Mouse (Mus musculus): ENCODE measurements around the gene Dbx2. TPM values are rescaled to one million over a fixed set of nuclear protein-coding genes. Genes with fewer than 3 reads are reported as not detected.
A peak's percentile ranks its signal among the peaks of the same experiment; 100 is the strongest.

The Dbx2 gene
- total and polyA plus RNA-seq, 3 experiments = 0.04 to 0.15 TPM; not detected in 1

DNA sequence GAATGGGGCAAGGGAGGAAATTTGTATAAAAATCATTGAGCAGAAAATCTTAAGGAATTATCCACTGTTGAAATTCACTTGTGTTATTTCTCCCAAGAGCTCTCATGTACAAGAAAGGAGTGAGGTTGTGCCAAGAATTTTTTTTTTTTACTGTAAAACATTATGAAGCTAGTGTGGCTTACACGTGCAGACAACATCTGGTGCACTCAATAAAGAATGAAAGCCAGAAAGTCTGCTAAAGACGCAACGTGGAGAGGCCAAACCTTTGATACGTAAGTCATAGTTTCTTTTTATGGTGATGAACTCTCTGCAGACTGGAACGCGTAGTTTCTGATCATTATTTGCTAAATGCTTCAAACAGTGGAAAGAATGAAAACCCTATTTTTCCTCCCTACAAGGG is 54.6 kb downstream of the Dbx2 start:
- no peak for TF ChIP-seq ETS1 (IDR thresholded peaks at IDR 0.05; ENCODE audit: low read depth, low read length)
- no peak for TF ChIP-seq POLR2AphosphoS2 (IDR thresholded peaks at IDR 0.05; ENCODE audit: low read length)
- no peak for TF ChIP-seq SMC3 (IDR thresholded peaks at IDR 0.05; ENCODE audit: low read depth, low read length)
- no peak for TF ChIP-seq MYB (IDR thresholded peaks at IDR 0.05; ENCODE audit: low read depth, low read length)
- TF ChIP-seq MYC (IDR thresholded peaks at IDR 0.05; ENCODE audit: low read depth, low read length) = no peak
- no peak for TF ChIP-seq BHLHE40 (IDR thresholded peaks at IDR 0.05; ENCODE audit: borderline replicate concordance, low read depth, low read length)
- no peak for TF ChIP-seq RCOR1 (IDR thresholded peaks at IDR 0.05; ENCODE audit: low read depth, low read length)
- TF ChIP-seq E2F4 (IDR thresholded peaks at IDR 0.05; ENCODE audit: borderline replicate concordance, low read depth, low read length) = no peak
- no peak for TF ChIP-seq POLR2A (IDR thresholded peaks at IDR 0.05; ENCODE audit: control insufficient read depth in 1 of 2, insufficient read depth in 1 of 2, low read depth in 1 of 2, low read length in 2 of 2, poor library complexity in 1 of 2)

DNA sequence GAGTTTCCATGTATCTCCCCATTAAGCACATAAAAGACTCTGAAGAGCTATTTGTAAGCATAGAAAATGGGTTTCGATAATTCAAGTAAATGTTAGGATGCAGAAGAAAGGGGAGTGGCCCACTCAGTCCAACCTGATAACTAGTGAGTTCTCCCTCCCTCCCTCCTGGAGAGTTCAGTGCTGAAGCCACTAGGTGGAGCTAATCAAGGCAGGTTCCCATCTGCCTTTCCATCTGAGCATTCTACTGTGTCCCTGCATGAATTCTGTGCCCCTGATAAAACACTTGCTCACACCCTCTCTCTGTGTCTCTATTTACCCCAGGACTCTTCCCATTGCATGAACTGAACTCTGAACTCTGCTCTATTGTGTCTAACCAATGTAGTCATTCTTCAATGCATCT is 57.1 kb downstream of the Dbx2 start:
- peak; percentile 68 for DNase-seq (ENCODE audit: low read depth, low spot score)
- Histone ChIP-seq H3K27me3 (ENCODE audit: control insufficient read depth in 1 of 2, insufficient read depth in 2 of 2, low read length in 2 of 2) (peaks cover 1 to 5% of the 10 kb centered on the region in 2 experiments; a peak in 2 of 4 replicates), H3K36me3 (ENCODE audit: control insufficient read depth in 1 of 2, insufficient read depth in 2 of 2, low read length in 2 of 2) (no peaks in the 10 kb centered on the region), H3K9me3 (replicated peaks; ENCODE audit: insufficient read depth, low read length) (no peaks in the 10 kb centered on the region), H3K9ac (ENCODE audit: control insufficient read depth, low read depth, low read length, poor library complexity, severe bottlenecking) (no peak overlapping the region), H3K27ac (ENCODE audit: control insufficient read depth, low read depth, low read length) (no peak overlapping the region), H3K4me3 (ENCODE audit: control insufficient read depth in 1 of 2, insufficient read depth in 1 of 2, low read depth in 2 of 2, low read length in 2 of 2) (no peak overlapping the region), H3K79me2 (ENCODE audit: control insufficient read depth, insufficient read depth, low read length, poor library complexity) (no peaks in the 10 kb centered on the region), H3K4me1 (ENCODE audit: control insufficient read depth in 1 of 2, insufficient read depth in 2 of 2, low read length in 2 of 2) (no peaks in the 10 kb centered on the region)
- TF ChIP-seq POLR2AphosphoS2 (IDR thresholded peaks at IDR 0.05; ENCODE audit: low read length) (no peak), MAZ (IDR thresholded peaks at IDR 0.05; ENCODE audit: low read depth, low read length) (peak; percentile 37; the same call in 1 of the 2 replicates), GABPA (IDR thresholded peaks at IDR 0.05; ENCODE audit: low read depth, low read length) (no peak), GATA1 (IDR thresholded peaks at IDR 0.05; ENCODE audit: low read depth, low read length) (peak; percentile 13; the same call in 1 of the 2 replicates), ZC3H11A (IDR thresholded peaks at IDR 0.05; ENCODE audit: low read depth, low read length) (peak; percentile 48), SMC3 (IDR thresholded peaks at IDR 0.05; ENCODE audit: low read depth, low read length) (peak; percentile 80), RAD21 (IDR thresholded peaks at IDR 0.05; ENCODE audit: low read depth, low read length) (peak; percentile 55), CTCF (IDR thresholded peaks at IDR 0.05 in 2 of 3, conservative IDR thresholded peaks at IDR 0.05 in 1 of 3; ENCODE audit: control insufficient read depth in 1 of 3, insufficient read depth in 1 of 3, low read depth in 2 of 3, low read length in 3 of 3, poor library complexity in 1 of 3, severe bottlenecking in 1 of 3) (peak; percentile 56 to 76 (median 75))

More for the DNA sequence above, 54.6 kb downstream of the Dbx2 start:
- Histone ChIP-seq H3K9ac (ENCODE audit: control insufficient read depth, low read depth, low read length, poor library complexity, severe bottlenecking) (no peak overlapping the region), H3K79me2 (ENCODE audit: control insufficient read depth, insufficient read depth, low read length, poor library complexity) (no peaks in the 10 kb centered on the region), H3K36me3 (ENCODE audit: control insufficient read depth in 1 of 2, insufficient read depth in 2 of 2, low read length in 2 of 2) (no peaks in the 10 kb centered on the region), H3K4me3 (ENCODE audit: control insufficient read depth in 1 of 2, insufficient read depth in 1 of 2, low read depth in 2 of 2, low read length in 2 of 2) (no peak overlapping the region), H3K4me1 (ENCODE audit: control insufficient read depth in 1 of 2, insufficient read depth in 2 of 2, low read length in 2 of 2) (no peaks in the 10 kb centered on the region), H3K27me3 (ENCODE audit: control insufficient read depth in 1 of 2, insufficient read depth in 2 of 2, low read length in 2 of 2) (peaks cover 1 to 5% of the 10 kb centered on the region in 2 experiments; a peak in 2 of 4 replicates), H3K27ac (ENCODE audit: control insufficient read depth, low read depth, low read length) (no peak overlapping the region), H3K9me3 (replicated peaks; ENCODE audit: insufficient read depth, low read length) (no peaks in the 10 kb centered on the region)
- no peak for DNase-seq (ENCODE audit: low read depth, low spot score)

DNA sequence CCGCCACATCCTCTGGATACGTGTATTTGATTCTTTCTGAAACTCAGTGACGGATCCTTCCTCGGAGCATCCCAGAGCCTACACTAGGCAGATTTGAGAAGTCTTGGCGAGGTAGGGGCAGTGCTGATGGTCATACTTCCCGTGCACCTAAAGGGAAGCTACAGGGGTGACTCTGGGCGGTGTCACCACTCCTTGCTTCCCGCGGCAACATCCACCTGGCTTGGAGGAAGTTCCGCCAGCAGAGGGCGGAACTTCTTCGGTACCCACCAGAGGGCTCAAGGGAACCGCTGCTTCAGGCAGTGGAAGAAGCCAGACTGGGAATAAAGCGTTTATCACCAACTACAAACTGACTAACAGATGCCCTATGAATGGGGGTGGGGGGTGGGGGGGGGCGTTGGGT is 68.9 kb downstream of the Dbx2 start:
- Histone ChIP-seq H3K79me2 (ENCODE audit: control insufficient read depth, insufficient read depth, low read length, poor library complexity) (no peaks in the 10 kb centered on the region), H3K9ac (ENCODE audit: control insufficient read depth, low read depth, low read length, poor library complexity, severe bottlenecking) (no peak overlapping the region), H3K27me3 (ENCODE audit: control insufficient read depth in 1 of 2, insufficient read depth in 2 of 2, low read length in 2 of 2) (peaks cover 0 to 1% of the 10 kb centered on the region in 2 experiments; a peak in 1 of 4 replicates), H3K4me1 (ENCODE audit: control insufficient read depth in 1 of 2, insufficient read depth in 2 of 2, low read length in 2 of 2) (no peaks in the 10 kb centered on the region), H3K9me3 (replicated peaks; ENCODE audit: insufficient read depth, low read length) (no peaks in the 10 kb centered on the region), H3K4me3 (ENCODE audit: control insufficient read depth in 1 of 2, insufficient read depth in 1 of 2, low read depth in 2 of 2, low read length in 2 of 2) (no peak overlapping the region), H3K27ac (ENCODE audit: control insufficient read depth, low read depth, low read length) (no peak overlapping the region), H3K36me3 (ENCODE audit: control insufficient read depth in 1 of 2, insufficient read depth in 2 of 2, low read length in 2 of 2) (no peaks in the 10 kb centered on the region)
- DNase-seq (ENCODE audit: low read depth, low spot score) = no peak
- TF ChIP-seq MAFK (IDR thresholded peaks at IDR 0.05; ENCODE audit: borderline replicate concordance, low read depth, low read length) (no peak), USF1 (IDR thresholded peaks at IDR 0.05; ENCODE audit: low read depth, low read length) (no peak), POLR2A (IDR thresholded peaks at IDR 0.05; ENCODE audit: control insufficient read depth in 1 of 2, insufficient read depth in 1 of 2, low read depth in 1 of 2, low read length in 2 of 2, poor library complexity in 1 of 2) (no peak), SMC3 (IDR thresholded peaks at IDR 0.05; ENCODE audit: low read depth, low read length) (peak; percentile 25), CTCF (IDR thresholded peaks at IDR 0.05 in 2 of 3, conservative IDR thresholded peaks at IDR 0.05 in 1 of 3; ENCODE audit: control insufficient read depth in 1 of 3, insufficient read depth in 1 of 3, low read depth in 2 of 3, low read length in 3 of 3, poor library complexity in 1 of 3, severe bottlenecking in 1 of 3) (peak in 2 of 3 experiments; percentile 12 to 29; a peak in 2 of 6 replicates), HCFC1 (IDR thresholded peaks at IDR 0.05; ENCODE audit: low read depth, low read length) (no peak), NRF1 (IDR thresholded peaks at IDR 0.05; ENCODE audit: insufficient read depth, low read depth, low read length, poor library complexity, severe bottlenecking) (no peak), TBP (IDR thresholded peaks at IDR 0.05; ENCODE audit: low read depth, low read length) (no peak), ZNF384 (IDR thresholded peaks at IDR 0.05; ENCODE audit: low read depth, low read length) (no peak), BHLHE40 (IDR thresholded peaks at IDR 0.05; ENCODE audit: borderline replicate concordance, low read depth, low read length) (no peak), POLR2AphosphoS2 (IDR thresholded peaks at IDR 0.05; ENCODE audit: low read length) (no peak), ZC3H11A (IDR thresholded peaks at IDR 0.05; ENCODE audit: low read depth, low read length) (no peak), ZMIZ1 (IDR thresholded peaks at IDR 0.05; ENCODE audit: low read depth, low read length) (no peak), MYB (IDR thresholded peaks at IDR 0.05; ENCODE audit: low read depth, low read length) (no peak), KAT2A (conservative IDR thresholded peaks at IDR 0.05; ENCODE audit: low read depth, low read length) (no peak)

Measured in MEL (cell line).